Mouse (Mus musculus) lung, postnatal 0 days (tissue): ENCODE measurements at regions not wholly inside any gene's neighbourhood (a gene's known extent, or its start where the extent isn't known, plus 50 kb on each side); places are given as distances from the start of the nearest gene placed in this dataset.
A peak's percentile ranks its signal among the peaks of the same experiment; 100 is the strongest.

Source experiments
- ATAC-seq: fragments of 200-750 bp; cut with Nextera tagmentation; 2 replicates; pipeline ENCODE4 v1.8.0; 2017; ENCODE audit warnings: moderate library complexity
- DNase-seq: peaks from one replicate; pipeline ENCODE4 v3.0.0-alpha.2; 2016; ENCODE audit warnings: low spot score
- H3K27ac ChIP-seq: fragments of 300-500 bp; sonication (generic); 2 replicates; pipeline ENCODE4 v1.5.1; 2014; ENCODE audit warnings: antibody characterized with exemption, mild to moderate bottlenecking, low read length, mixed read lengths
- H3K27me3 ChIP-seq: fragments of 300-500 bp; sonication (generic); replicated peaks from 2 replicates; pipeline ENCODE4 v1.6.1; 2014; ENCODE audit warnings: low read length, mixed read lengths; ENCODE audit not compliant: insufficient read depth
- H3K36me3 ChIP-seq: fragments of 300-500 bp; sonication (generic); 2 replicates; pipeline ENCODE4 v1.6.1; 2014; ENCODE audit warnings: low read length, mixed read lengths; ENCODE audit not compliant: insufficient read depth
- H3K4me1 ChIP-seq: fragments of 300-500 bp; sonication (generic); 2 replicates; pipeline ENCODE4 v1.6.1; 2014; ENCODE audit warnings: antibody characterized with exemption, low read depth, low read length, mixed read lengths; ENCODE audit not compliant: insufficient read depth
- H3K4me2 ChIP-seq: fragments of 300-500 bp; sonication (generic); replicated peaks from 2 replicates; pipeline ENCODE4 v1.6.1; 2014; ENCODE audit warnings: low read depth, mild to moderate bottlenecking, low read length, moderate library complexity, mixed read lengths
- H3K4me3 ChIP-seq: fragments of 300-500 bp; sonication (generic); 2 replicates; pipeline ENCODE4 v1.5.1; 2014; ENCODE audit warnings: low read depth, low read length
- H3K9ac ChIP-seq: fragments of 300-500 bp; sonication (generic); replicated peaks from 2 replicates; pipeline ENCODE4 v1.6.1; 2014; ENCODE audit warnings: low read depth, mild to moderate bottlenecking
- H3K9me3 ChIP-seq: fragments of 300-500 bp; sonication (generic); 2 replicates; pipeline ENCODE4 v1.6.1; 2016; ENCODE audit warnings: low read length, mixed read lengths
- CTCF ChIP-seq: IDR thresholded peaks from 2 replicates; pipeline ENCODE4 v1.5.1; 2016; ENCODE audit warnings: antibody characterized with exemption, mild to moderate bottlenecking
- EP300 ChIP-seq: IDR thresholded peaks from 2 replicates; pipeline ENCODE4 v1.6.1; 2016; ENCODE audit warnings: antibody characterized with exemption, mild to moderate bottlenecking, control low read depth
- WGBS: fragments of 180-500 bp; shearing (Covaris S2); extraction: QIAGEN DNeasy Blood & Tissue Kit; methylation state at CpG from one replicate; pipeline ENCODE4 v1.1.7; 2014; 5-methylcytosine and 5-hydroxymethylcytosine counted together

- Histone ChIP-seq H3K4me3 (no peak overlapping the region), H3K4me1 (no peaks in the 10 kb centered on the region), H3K4me2 (no peak overlapping the region), H3K27me3 (no peaks in the 10 kb centered on the region), H3K9ac (no peak overlapping the region), H3K36me3 (no peaks in the 10 kb centered on the region), H3K9me3 (no peaks in the 10 kb centered on the region), H3K27ac (no peak overlapping the region)
- DNase-seq: no peak
- no peak for ATAC-seq
- no peak for TF ChIP-seq CTCF
- TF ChIP-seq EP300: no peak
- 86% methylated on average over 2 of the region's 2 CpGs for WGBS
Observed at GRCm38 (mm10) chr9:74425594-74425993, 315.4 kb downstream of the Wdr72 start.

DNA sequence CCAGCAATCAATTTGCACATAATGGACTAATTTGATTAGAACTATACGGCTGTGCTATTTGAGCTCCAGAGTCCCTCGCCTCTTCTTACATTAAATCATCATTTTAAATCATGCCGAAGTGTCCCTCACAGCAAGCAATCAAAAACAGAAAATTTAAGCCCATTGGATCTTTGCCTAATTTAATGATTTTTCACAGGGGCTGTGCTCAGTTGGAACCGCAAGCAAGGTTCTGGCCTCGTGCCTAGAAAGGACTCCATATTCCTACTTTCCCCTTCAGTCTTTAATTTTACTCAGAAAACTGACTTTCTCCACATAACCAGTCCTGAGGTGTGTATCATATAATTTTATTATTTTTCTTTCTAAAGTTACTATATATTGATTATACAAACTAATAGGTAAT is 339.8 kb downstream of the Wdr72 start:
- ATAC-seq (no peak), DNase-seq (no peak)
- Histone ChIP-seq H3K9ac (no peak overlapping the region), H3K9me3 (no peaks in the 10 kb centered on the region), H3K36me3 (no peaks in the 10 kb centered on the region), H3K27ac (no peak overlapping the region), H3K4me3 (no peak overlapping the region), H3K4me1 (no peaks in the 10 kb centered on the region), H3K4me2 (no peak overlapping the region), H3K27me3 (no peaks in the 10 kb centered on the region)
- TF ChIP-seq CTCF (no peak), EP300 (no peak)
- WGBS: 69% methylated on average over 5 of the region's 5 CpGs

DNA sequence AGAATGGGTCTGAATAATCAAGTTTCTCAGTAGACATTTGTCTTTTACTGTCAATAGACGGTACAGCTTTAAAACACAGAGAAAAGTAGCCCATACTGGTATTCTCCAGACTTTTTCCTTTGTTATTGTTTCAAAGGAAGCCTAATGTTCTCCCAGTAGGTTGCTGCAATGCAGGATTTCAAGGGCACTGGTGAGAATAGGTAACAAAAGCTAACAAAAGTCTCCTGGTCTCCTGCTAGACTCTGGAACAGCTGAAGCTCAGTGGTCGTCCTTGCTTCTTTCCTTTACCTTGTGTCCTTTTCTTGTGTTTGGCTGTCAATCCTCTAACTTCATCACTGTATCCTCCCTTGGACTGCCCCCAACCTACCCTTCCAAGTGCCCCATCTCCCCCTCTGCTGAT is 350.9 kb downstream of the Wdr72 start:
- no peak overlapping the region for H3K27ac ChIP-seq
- no peak for DNase-seq
- H3K9me3 ChIP-seq: no peaks in the 10 kb centered on the region
- no peaks in the 10 kb centered on the region for H3K27me3 ChIP-seq
- no peaks in the 10 kb centered on the region for H3K4me1 ChIP-seq
- H3K9ac ChIP-seq: no peak overlapping the region
- no peak for ATAC-seq
- TF ChIP-seq CTCF: no peak
- no peak for TF ChIP-seq EP300
- H3K4me2 ChIP-seq: no peak overlapping the region
- H3K36me3 ChIP-seq: no peaks in the 10 kb centered on the region
- no peak overlapping the region for H3K4me3 ChIP-seq
- WGBS: 59% methylated on average over 2 of the region's 2 CpGs

GRCm38 (mm10) chr9:74476830-74477229 is 366.7 kb downstream of the Wdr72 start:
- H3K4me2 ChIP-seq: no peak overlapping the region
- peak; percentile 29 for DNase-seq
- peak; percentile 50 for ATAC-seq
- H3K4me1 ChIP-seq: no peaks in the 10 kb centered on the region
- H3K4me3 ChIP-seq: no peak overlapping the region
- no peaks in the 10 kb centered on the region for H3K27me3 ChIP-seq
- no peaks in the 10 kb centered on the region for H3K9me3 ChIP-seq
- H3K36me3 ChIP-seq: no peaks in the 10 kb centered on the region
- H3K9ac ChIP-seq: no peak overlapping the region
- no peak for TF ChIP-seq EP300
- no peak for TF ChIP-seq CTCF
- 24% methylated on average over 2 of the region's 2 CpGs for WGBS
- H3K27ac ChIP-seq: no peak overlapping the region

DNA sequence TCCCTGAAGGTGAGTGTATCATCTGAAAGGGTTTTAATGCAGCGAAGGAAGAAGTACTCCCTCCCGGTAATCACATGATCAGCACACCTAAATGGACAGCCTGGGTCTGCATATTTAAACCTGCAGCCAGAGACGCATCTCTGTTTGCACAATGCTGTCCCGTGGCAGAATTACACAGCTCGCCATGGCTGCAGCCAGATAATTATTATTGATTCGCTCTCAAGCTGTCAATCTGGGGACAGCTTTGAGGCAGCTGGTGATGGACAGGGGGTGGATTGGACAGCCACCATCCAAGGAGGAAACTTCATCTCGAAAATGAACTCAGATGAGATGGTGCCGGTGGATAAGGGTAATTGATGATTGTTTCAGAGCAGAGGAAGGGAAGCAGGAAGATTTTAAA is 369.1 kb downstream of the Wdr72 start:
- no peak for TF ChIP-seq EP300
- TF ChIP-seq CTCF: no peak
- no peak overlapping the region for H3K4me3 ChIP-seq
- H3K4me1 ChIP-seq: no peaks in the 10 kb centered on the region
- no peak overlapping the region for H3K4me2 ChIP-seq
- no peaks in the 10 kb centered on the region for H3K36me3 ChIP-seq
- no peak overlapping the region for H3K9ac ChIP-seq
- no peaks in the 10 kb centered on the region for H3K27me3 ChIP-seq
- DNase-seq: no peak
- no peak overlapping the region for H3K27ac ChIP-seq
- WGBS: 45% methylated on average over 8 of the region's 8 CpGs
- H3K9me3 ChIP-seq: no peaks in the 10 kb centered on the region
- no peak for ATAC-seq

GRCm38 (mm10) chr9:74513887-74514286 is 347.8 kb upstream of the Onecut1 start:
- Histone ChIP-seq H3K9ac (no peak overlapping the region), H3K4me1 (no peaks in the 10 kb centered on the region), H3K4me3 (no peak overlapping the region), H3K36me3 (no peaks in the 10 kb centered on the region), H3K27me3 (no peaks in the 10 kb centered on the region), H3K4me2 (no peak overlapping the region), H3K27ac (no peak overlapping the region), H3K9me3 (no peaks in the 10 kb centered on the region)
- DNase-seq: no peak
- TF ChIP-seq EP300 (no peak), CTCF (no peak)
- 56% methylated on average over 2 of the region's 2 CpGs for WGBS
- no peak for ATAC-seq

DNA sequence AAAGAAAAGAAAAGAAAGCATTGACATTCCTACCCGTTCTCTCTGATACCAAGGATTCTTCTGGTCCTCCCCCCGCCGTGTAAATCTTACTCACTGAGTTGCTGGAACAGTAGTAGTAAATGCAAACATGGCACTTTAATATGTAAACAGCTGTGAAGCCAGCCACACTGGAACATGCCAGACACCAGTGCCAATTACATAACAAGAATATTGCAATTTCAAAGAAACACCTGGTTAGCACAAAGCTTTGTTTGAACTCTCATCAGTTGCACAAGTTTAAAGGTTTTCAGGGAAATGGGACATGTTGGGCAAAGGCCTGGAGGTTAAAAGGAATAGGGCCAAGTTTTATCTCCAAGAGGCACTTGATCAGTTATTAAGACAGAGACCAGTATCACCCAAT is 333.2 kb upstream of the Onecut1 start:
- Histone ChIP-seq H3K9ac (no peak overlapping the region), H3K36me3 (no peaks in the 10 kb centered on the region), H3K27me3 (no peaks in the 10 kb centered on the region), H3K4me2 (no peak overlapping the region), H3K27ac (no peak overlapping the region), H3K4me3 (no peak overlapping the region), H3K4me1 (no peaks in the 10 kb centered on the region), H3K9me3 (no peaks in the 10 kb centered on the region)
- TF ChIP-seq EP300: no peak
- no peak for TF ChIP-seq CTCF
- WGBS: 67% methylated on average over 3 of the region's 3 CpGs
- DNase-seq (peak; percentile 19), ATAC-seq (no peak)
